Mouse (Mus musculus) embryonic fibroblast, embryonic 13.5 days (primary cell): ENCODE data around the gene Nr4a1.

Experiments
- CTCF ChIP-seq: IDR thresholded peaks from 2 replicates; pipeline ENCODE4 v1.5.1; 2011; ENCODE audit warnings: mild to moderate bottlenecking, control low read depth, low read length, moderate library complexity, borderline replicate concordance; ENCODE audit not compliant: insufficient read depth
- POLR2A ChIP-seq: IDR thresholded peaks from 2 replicates; pipeline ENCODE4 v1.6.1; 2011; ENCODE audit warnings: low read depth, mild to moderate bottlenecking, control low read depth, low read length, moderate library complexity

DNA sequence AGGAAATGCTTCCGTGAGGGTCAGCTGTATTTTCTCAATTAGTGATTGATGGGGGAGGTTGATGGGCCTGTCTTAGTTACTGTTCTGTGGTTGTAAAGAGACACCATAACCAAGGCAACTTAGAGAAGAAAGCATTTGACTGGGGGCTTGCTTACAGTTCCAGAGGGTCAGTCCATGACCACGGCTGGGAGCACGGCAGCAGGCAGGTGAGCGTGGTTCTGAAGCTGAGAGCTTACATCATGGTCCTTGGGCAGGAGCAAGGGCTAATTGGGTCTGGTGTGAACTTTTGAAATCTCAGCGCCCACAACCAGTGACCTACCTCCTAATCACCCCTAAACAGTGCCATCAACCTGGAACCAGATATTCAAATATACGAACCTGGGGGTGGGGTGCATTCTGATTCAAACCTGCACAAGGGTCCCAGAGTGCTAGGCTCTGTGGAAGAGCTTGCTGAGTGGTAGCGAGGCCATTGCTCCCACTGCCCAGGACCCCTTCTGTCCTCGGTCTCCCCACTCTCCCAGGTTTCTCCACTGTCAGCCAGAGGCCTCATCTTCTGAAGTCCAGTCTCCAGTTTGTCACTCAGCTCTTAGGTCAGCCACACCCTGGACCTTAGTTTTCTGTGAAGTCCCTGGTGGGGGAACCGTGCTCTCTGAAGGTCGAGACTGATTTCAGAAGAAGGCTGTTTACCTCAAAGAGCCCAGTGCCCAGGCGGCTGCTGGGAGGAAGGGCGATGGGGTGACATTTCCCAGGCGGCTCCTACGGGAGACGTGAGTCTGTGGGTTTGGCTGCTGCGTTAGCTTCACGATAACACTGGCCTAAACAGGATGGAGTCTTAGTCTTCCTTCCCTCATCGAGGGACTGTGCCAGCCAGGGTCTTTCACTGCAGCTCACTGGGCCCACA lies 63.1 kb downstream of the Nr4a1 start:
- TF ChIP-seq CTCF, result no peak
- no peak for TF ChIP-seq POLR2A
